Mouse (Mus musculus): ENCODE measurements around the gene Syn3.

GRCm38 (mm10) chr10:86116268-86116667, 382.4 kb downstream of the Syn3 start:
- TF ChIP-seq CTCF (conservative IDR thresholded peaks at IDR 0.05; ENCODE audit: insufficient read depth, insufficient read length, low read depth, low read length) = no peak
- TF ChIP-seq POLR2A (IDR thresholded peaks at IDR 0.05; ENCODE audit: low read depth, low read length) = no peak
